Mouse (Mus musculus): ENCODE data around the gene Gm14399. TPM values are rescaled to one million over a fixed set of nuclear protein-coding genes. Genes with fewer than 3 reads are reported as not detected.
"Not testable (repeated sequence)": the region's sequence is repeated elsewhere in the genome, so short reads cannot be mapped to it uniquely, and the experiment has no call there.

The Gm14399 gene
- polyA plus RNA-seq (2014; fragmentation: Nextera tagmentation; extraction: Ambion mirVana), result 3.8 and 4.0 TPM in 2 replicates

DNA sequence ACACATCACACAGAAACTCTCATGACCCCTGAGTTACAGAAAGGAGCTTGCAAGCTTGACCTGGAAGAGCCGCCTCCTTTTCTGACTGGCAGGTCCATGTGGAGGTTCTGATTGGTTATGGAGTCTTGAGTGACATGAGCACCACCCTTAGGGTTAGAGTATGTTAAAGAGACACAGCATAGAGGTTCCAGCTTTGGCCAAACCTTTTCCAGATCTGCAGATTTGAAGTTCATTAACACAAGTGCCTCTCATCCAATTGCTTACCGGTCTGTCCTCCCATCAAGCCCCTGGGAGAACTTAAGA, at the start of gene Gm14399:
Gene Gm14399 (minus strand): TSS at position 20 of the 303 bp plus-strand sequence.
- peak within 1 kb of the TSS; percentile 34; the same call in 1 of the 2 replicates for H3K9ac ChIP-seq (ENCODE audit: low read depth, low read length)
- H3K4me1 ChIP-seq (replicated peaks; ENCODE audit: control insufficient read depth, insufficient read depth, low read length); H3K36me3 ChIP-seq (ENCODE audit: control insufficient read depth, insufficient read depth, low read length); ATAC-seq (replicated peaks; ENCODE audit: low FRiP score); H3K27me3 ChIP-seq (replicated peaks; ENCODE audit: control insufficient read depth, insufficient read depth, low read length); H3K9me3 ChIP-seq (ENCODE audit: control insufficient read depth, low read length); H3K27ac ChIP-seq (ENCODE audit: low read depth, low read length); DNase-seq (ENCODE audit: low spot score): not testable (repeated sequence)
- WGBS, result 0% methylated on average over 1 of the region's 2 CpGs
- H3K4me2 ChIP-seq, result peak within 1 kb of the TSS; percentile 34
- peak within 1 kb of the TSS; percentile 49 for H3K4me3 ChIP-seq (ENCODE audit: low read depth, low read length)

DNA sequence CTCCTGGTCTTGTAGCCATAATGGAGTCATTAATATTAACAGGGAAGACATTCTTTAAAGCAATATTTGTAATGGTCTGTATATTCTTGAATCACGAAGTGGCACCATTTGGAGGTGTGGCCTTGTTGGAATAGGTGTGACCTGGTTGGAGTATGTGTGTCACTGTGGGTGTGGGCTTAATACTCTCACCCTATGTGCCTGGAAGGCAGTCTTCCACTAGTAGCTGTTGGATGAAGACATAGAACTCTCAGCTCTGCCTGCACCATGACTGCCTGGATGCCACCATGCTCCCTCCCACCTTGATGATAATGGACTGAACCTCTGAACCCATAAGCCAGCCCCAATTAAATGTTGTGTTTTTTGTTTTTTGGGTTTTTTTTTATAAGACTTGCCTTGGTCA, 37.2 kb upstream of the Gm14399 start:
- H3K9me3 ChIP-seq (ENCODE audit: control insufficient read depth, low read length); H3K4me2 ChIP-seq; H3K27me3 ChIP-seq (replicated peaks; ENCODE audit: control insufficient read depth, insufficient read depth, low read length); H3K36me3 ChIP-seq (ENCODE audit: control insufficient read depth, insufficient read depth, low read length); H3K4me3 ChIP-seq (ENCODE audit: low read depth, low read length); ATAC-seq (replicated peaks; ENCODE audit: low FRiP score); H3K9ac ChIP-seq (ENCODE audit: low read depth, low read length); H3K4me1 ChIP-seq (replicated peaks; ENCODE audit: control insufficient read depth, insufficient read depth, low read length); DNase-seq (ENCODE audit: low spot score); H3K27ac ChIP-seq (ENCODE audit: low read depth, low read length): not testable (repeated sequence)
- WGBS, result 51% methylated on average over 1 of the region's 1 CpGs

DNA sequence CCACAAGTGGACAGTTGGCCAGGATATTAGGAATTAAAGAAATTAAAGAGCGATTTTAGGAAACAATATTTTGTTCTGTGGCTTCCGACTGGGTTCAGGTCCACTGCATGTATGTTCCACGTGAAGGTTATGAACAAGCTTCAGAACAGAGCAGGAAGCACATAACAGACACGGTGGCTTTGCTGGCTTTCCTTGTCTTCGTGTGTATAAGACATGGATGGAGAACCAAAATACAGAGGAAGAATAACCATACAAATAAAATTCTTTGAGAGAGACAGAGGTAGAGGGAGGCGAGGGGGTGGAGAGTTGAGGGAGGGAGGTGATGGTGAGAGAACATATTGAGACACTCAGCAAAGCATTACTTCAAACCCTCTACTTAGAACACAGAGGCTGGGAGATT, 34.5 kb upstream of the Gm14399 start:
- Histone ChIP-seq H3K9ac (ENCODE audit: low read depth, low read length) (no peak overlapping the region), H3K27me3 (replicated peaks; ENCODE audit: control insufficient read depth, insufficient read depth, low read length) (no peaks in the 10 kb centered on the region), H3K27ac (ENCODE audit: low read depth, low read length) (no peak overlapping the region), H3K4me2 (no peak overlapping the region), H3K4me3 (ENCODE audit: low read depth, low read length) (no peak overlapping the region), H3K36me3 (ENCODE audit: control insufficient read depth, insufficient read depth, low read length) (no peaks in the 10 kb centered on the region), H3K9me3 (ENCODE audit: control insufficient read depth, low read length) (no peaks in the 10 kb centered on the region), H3K4me1 (replicated peaks; ENCODE audit: control insufficient read depth, insufficient read depth, low read length) (no peaks in the 10 kb centered on the region)
- 74% methylated on average over 6 of the region's 6 CpGs for WGBS
- no peak for DNase-seq (ENCODE audit: low spot score)
- ATAC-seq (replicated peaks; ENCODE audit: low FRiP score), result no peak

DNA sequence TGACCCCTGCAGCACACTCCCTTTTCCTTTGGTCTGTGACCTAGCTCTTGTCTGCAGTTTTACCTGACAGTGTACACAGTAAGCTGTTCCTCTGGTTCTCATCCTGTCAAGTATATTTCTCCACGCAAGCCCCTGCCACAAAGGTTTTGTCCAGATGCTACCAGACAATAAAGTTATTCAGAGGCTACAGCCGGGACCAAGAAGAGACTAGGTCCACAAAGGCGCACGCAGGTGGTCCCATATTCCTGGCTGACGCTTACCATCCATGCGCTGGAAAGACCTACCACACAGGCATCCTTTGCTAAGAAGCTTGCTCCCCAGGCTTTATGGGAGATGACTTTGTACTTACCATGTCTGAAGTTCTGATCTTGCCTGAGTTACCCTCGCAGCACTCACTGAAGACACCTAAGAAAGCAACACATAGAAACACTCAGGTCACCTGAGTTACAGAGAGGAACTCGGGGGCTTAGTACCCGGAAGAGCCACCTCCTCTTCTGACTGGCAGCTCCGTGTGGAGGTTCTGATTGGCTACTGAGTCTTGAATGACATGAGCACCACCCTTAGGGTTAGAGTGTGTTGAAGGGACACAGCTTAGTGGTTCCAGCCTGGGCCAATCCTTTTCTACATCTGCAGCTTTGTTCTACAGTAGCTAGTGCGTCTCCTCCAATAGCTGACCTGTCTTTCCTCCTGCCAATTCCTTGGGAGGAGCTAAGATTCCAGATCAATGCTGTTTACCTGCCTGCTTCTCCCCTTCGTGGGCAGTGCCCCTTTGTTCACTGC, 33.8 kb upstream of the Gm14399 start, which contains the start of gene Gm14443:
Gene Gm14443 (minus strand): TSS at position 471 of the 780 bp plus-strand sequence.
- H3K9me3 ChIP-seq (ENCODE audit: control insufficient read depth, low read length); H3K9ac ChIP-seq (ENCODE audit: low read depth, low read length); H3K27me3 ChIP-seq (replicated peaks; ENCODE audit: control insufficient read depth, insufficient read depth, low read length); H3K4me2 ChIP-seq; H3K27ac ChIP-seq (ENCODE audit: low read depth, low read length); DNase-seq (ENCODE audit: low spot score); H3K4me1 ChIP-seq (replicated peaks; ENCODE audit: control insufficient read depth, insufficient read depth, low read length); H3K4me3 ChIP-seq (ENCODE audit: low read depth, low read length); H3K36me3 ChIP-seq (ENCODE audit: control insufficient read depth, insufficient read depth, low read length); ATAC-seq (replicated peaks; ENCODE audit: low FRiP score): not testable (repeated sequence)
- 70% methylated on average over 12 of the region's 12 CpGs for WGBS

DNA sequence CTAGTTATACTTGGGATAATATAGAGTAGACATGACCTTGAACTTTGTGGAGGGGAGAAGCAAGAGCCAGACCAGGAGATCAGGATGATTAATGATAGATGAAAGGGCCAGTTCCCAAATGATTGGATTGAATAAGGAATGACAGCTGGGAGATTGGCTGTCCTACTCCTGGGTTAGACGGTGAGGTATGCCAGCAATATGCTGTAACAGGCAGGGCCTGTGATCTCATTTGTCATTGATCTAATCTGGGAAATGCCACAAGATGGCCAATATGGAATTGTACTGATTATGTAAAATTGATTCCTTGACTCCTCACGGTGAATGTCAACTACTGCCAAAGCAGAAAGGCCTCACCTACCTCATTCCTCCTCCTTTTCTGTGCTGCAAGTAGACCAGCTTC, 32.2 kb upstream of the Gm14399 start:
- not testable (repeated sequence) for ATAC-seq (replicated peaks; ENCODE audit: low FRiP score); H3K9me3 ChIP-seq (ENCODE audit: control insufficient read depth, low read length); H3K4me1 ChIP-seq (replicated peaks; ENCODE audit: control insufficient read depth, insufficient read depth, low read length); DNase-seq (ENCODE audit: low spot score); H3K4me2 ChIP-seq; H3K4me3 ChIP-seq (ENCODE audit: low read depth, low read length); H3K9ac ChIP-seq (ENCODE audit: low read depth, low read length); H3K27me3 ChIP-seq (replicated peaks; ENCODE audit: control insufficient read depth, insufficient read depth, low read length); H3K36me3 ChIP-seq (ENCODE audit: control insufficient read depth, insufficient read depth, low read length); H3K27ac ChIP-seq (ENCODE audit: low read depth, low read length)
- WGBS, result 74% methylated on average over 2 of the region's 2 CpGs

DNA sequence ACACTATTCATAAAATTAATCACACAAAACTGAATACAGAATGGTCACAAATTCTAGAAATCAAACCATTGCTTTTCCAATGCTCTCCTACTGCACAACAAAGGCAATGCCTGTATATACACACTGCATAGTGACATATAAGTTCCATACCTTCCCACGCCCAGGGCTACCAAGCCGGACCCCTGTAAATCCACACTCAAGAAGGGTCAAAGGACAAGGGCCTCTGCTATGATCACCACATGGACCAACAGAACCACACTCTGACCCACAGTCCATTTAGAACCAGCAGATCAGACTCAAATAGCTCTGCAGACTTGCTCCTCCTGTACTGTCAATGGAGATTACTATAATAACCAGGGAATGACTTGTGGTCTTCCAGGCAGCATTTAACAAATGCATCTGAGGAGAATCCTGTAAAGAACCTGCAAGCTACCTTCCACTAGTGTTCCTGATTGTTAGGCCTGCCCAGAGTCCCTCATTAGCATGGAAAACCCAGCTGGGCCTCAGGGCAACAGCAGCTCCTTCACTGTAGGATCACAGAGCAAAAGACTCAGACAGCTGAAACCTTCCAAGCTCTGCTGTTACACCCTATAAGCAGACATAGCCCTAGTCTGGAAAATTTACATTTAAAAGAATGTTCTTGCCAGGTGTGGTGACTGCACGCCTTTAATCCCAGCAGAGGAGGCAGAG, 31.2 kb upstream of the Gm14399 start:
- not testable (repeated sequence) for H3K27me3 ChIP-seq (replicated peaks; ENCODE audit: control insufficient read depth, insufficient read depth, low read length); ATAC-seq (replicated peaks; ENCODE audit: low FRiP score); DNase-seq (ENCODE audit: low spot score); H3K4me1 ChIP-seq (replicated peaks; ENCODE audit: control insufficient read depth, insufficient read depth, low read length); H3K9me3 ChIP-seq (ENCODE audit: control insufficient read depth, low read length); H3K4me2 ChIP-seq; H3K9ac ChIP-seq (ENCODE audit: low read depth, low read length); H3K4me3 ChIP-seq (ENCODE audit: low read depth, low read length); H3K27ac ChIP-seq (ENCODE audit: low read depth, low read length); H3K36me3 ChIP-seq (ENCODE audit: control insufficient read depth, insufficient read depth, low read length)
- 70% methylated on average over 3 of the region's 3 CpGs for WGBS

DNA sequence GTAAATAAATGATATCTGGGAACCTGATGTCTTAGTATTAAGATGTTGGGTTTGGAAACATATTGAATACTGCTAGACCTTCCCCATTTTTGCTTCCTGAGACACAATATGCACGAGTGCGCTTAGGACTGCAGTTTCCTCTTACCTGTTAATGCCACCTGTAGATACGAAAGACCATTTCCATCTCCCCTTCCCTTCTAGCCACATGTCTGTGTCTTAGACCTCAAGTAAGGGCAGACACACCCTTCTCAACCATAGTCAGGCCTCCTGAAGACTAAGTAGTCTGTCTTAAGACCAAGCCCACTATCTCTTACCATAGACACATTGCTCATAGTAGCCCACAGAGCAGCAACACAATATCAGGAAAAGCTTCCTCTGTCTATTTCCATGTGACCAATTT, 30.3 kb upstream of the Gm14399 start:
- Histone ChIP-seq H3K27ac (ENCODE audit: low read depth, low read length) (no peak overlapping the region), H3K4me1 (replicated peaks; ENCODE audit: control insufficient read depth, insufficient read depth, low read length) (no peaks in the 10 kb centered on the region), H3K9ac (ENCODE audit: low read depth, low read length) (no peak overlapping the region), H3K27me3 (replicated peaks; ENCODE audit: control insufficient read depth, insufficient read depth, low read length) (no peaks in the 10 kb centered on the region), H3K4me2 (no peak overlapping the region), H3K9me3 (ENCODE audit: control insufficient read depth, low read length) (no peaks in the 10 kb centered on the region), H3K36me3 (ENCODE audit: control insufficient read depth, insufficient read depth, low read length) (no peaks in the 10 kb centered on the region), H3K4me3 (ENCODE audit: low read depth, low read length) (no peak overlapping the region)
- 91% methylated on average over 3 of the region's 3 CpGs for WGBS
- DNase-seq (ENCODE audit: low spot score) (no peak), ATAC-seq (replicated peaks; ENCODE audit: low FRiP score) (no peak)

DNA sequence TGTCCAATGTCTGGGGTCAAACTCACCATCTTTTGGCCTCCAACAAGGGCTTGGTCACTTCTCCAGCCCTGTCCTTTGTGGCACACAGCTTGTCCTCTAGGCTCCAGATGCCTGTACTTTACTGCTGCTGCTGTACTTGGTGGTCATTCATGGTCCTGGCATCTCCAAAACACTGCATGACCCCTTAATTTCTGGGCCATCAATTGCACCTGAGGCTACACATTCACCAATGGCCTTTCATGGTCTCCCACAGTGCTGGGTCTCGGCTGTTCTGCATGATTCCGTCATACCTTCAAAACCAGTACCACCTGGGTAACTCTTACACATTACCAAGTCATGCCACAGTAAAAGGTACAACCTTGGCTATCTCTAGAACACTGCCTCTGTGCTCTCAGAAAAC, 25.1 kb upstream of the Gm14399 start:
- not testable (repeated sequence) for H3K9ac ChIP-seq (ENCODE audit: low read depth, low read length); DNase-seq (ENCODE audit: low spot score); H3K27me3 ChIP-seq (replicated peaks; ENCODE audit: control insufficient read depth, insufficient read depth, low read length); H3K27ac ChIP-seq (ENCODE audit: low read depth, low read length); H3K36me3 ChIP-seq (ENCODE audit: control insufficient read depth, insufficient read depth, low read length); ATAC-seq (replicated peaks; ENCODE audit: low FRiP score); H3K4me1 ChIP-seq (replicated peaks; ENCODE audit: control insufficient read depth, insufficient read depth, low read length); H3K4me2 ChIP-seq; H3K4me3 ChIP-seq (ENCODE audit: low read depth, low read length); H3K9me3 ChIP-seq (ENCODE audit: control insufficient read depth, low read length)
- WGBS, result 63% methylated on average over 2 of the region's 2 CpGs

DNA sequence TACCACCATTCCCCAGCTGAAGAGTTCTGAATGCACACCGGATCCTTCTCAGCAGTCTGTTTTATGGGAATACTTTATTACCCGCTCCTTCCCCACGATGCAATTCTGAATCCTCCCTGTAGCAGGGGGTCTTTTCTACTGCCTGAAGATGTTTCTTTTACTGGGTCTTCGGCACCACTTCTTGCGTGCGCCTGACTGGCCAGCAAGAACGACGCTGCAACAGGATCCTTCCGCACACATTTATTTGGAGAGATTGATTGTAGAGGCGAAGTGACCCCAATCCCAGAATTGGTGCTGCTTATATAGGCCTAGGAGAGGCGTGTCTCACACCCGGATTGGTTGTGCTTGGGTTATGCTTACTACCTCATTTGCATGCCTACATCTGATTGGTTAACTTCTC, 23.3 kb upstream of the Gm14399 start:
- not testable (repeated sequence) for H3K4me2 ChIP-seq; H3K27ac ChIP-seq (ENCODE audit: low read depth, low read length); H3K4me3 ChIP-seq (ENCODE audit: low read depth, low read length); H3K36me3 ChIP-seq (ENCODE audit: control insufficient read depth, insufficient read depth, low read length); ATAC-seq (replicated peaks; ENCODE audit: low FRiP score); H3K4me1 ChIP-seq (replicated peaks; ENCODE audit: control insufficient read depth, insufficient read depth, low read length); DNase-seq (ENCODE audit: low spot score); H3K27me3 ChIP-seq (replicated peaks; ENCODE audit: control insufficient read depth, insufficient read depth, low read length); H3K9ac ChIP-seq (ENCODE audit: low read depth, low read length); H3K9me3 ChIP-seq (ENCODE audit: control insufficient read depth, low read length)
- 91% methylated on average over 12 of the region's 12 CpGs for WGBS

Data from liver, embryonic 11.5 days (tissue).